Mouse (Mus musculus): ENCODE measurements around the gene Adap1. TPM values are rescaled to one million over a fixed set of nuclear protein-coding genes. Genes with fewer than 3 reads are reported as not detected.

Gene Adap1
- 100 to 1,000 TPM; 370 to 382 TPM for total RNA-seq (2021)

DNA sequence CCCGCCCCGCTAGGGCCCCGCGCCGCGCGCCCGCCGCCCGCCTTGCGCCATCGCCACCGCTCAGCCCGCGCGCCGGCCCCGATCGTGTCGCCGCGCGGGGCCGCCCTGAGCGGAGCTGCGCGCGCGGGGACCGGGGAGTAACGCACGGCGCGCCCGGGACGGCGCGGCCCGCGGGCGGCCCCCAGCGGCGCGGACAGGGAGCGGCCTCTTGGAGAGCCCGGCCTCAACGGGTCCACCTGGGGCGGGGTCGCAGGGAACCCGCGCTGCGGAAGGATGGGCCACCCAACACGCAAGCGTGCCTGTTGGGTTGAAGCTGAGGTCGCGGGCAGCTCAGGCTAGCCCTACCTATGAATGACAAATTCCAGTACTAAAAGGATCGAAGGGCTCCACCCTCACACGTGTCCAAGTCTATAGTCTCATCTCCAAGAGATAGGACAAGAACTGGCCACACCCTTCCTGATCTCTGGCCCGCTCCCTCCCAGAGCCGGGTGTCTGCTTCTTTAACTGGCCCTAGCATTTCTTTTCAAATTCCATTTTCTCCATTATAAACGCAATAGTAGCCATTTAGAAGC is at the start of gene Adap1:
Gene Adap1, minus strand, starts transcription at position 228 of the 572 bp plus-strand sequence.
- peak; percentile 36 to 83 for DNase-seq (ENCODE audit: extremely low spot score in 1 of 2, low spot score in 2 of 2)
- intact Hi-C loops (cut with DNase I) = loop anchor here (2.0 kb wide), 1 partner anchor 43 kb away; no protein-coding TSS in a partner anchor

DNA sequence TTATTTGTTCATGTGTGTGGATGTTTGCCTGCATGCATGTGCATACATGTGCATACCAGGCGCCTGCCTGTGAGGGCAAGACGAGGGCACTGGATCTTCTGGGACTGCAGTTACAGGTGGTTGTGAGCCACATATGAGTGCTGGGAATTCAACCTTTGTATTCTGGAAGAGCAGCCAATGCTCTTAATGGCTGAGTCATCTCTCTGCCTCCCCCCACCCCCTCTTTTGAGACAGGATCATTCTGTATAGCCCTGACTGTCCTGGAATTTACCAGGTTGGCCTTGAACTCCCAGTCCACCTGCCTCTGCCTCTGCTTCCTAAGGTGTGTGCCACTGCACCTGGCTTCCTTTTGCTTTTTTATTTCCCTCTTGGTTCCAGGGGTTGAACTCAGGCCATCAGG is 49.4 kb upstream of the Adap1 start:
- intact Hi-C loops (cut with DNase I) = no loop called here

DNA sequence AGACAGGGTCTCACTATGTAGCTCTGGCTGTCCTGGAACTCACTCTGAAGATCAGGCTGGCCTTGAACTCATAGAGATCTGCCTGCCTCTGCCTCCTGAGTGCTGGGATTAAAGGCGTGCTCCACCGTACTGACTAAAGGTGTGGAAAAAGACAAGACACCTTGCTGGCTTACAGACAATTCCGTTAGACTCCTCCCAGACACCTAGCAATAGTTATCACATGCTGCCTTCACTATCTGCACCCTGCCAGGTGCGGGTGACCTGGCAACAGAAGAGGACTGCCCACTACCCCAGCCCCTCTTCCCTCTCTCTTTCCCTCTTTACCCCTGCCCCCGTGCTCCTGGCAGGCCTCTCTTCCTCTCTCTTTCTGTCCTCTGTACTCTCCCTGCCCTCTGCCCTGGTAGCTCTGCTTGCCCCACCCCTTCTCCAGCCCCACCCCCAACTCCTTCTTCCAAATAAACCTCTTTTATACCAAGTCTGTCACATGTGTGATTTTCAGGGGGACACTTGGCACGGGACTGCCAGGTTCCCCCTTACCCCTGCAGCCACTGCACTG is 48.5 kb upstream of the Adap1 start:
- DNase-seq (ENCODE audit: extremely low spot score in 1 of 2, low spot score in 2 of 2) = no peak
- intact Hi-C loops (cut with DNase I) = no loop called here

More for the DNA sequence above, 49.4 kb upstream of the Adap1 start:
- no peak for DNase-seq (ENCODE audit: extremely low spot score in 1 of 2, low spot score in 2 of 2)

DNA sequence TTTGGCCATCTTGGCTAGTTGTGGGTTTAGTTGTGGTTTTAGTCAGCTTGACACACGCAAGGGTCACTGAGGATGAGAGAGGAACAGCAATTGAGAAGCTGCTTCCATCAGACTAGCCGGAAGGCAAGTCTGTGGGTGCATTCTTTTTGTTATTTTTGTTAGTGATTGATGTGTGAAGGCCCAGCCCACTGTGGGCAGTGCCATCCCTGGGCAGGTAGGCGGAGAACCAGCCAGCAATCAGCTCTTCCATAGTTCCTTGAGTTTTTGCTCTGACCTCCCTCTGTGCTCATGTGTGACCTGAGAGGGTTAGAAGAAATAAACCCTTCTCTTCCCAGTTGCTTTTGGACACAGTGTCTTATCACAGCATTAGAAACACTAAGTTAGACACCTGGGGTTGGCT is 47.7 kb upstream of the Adap1 start:
- DNase-seq (ENCODE audit: extremely low spot score in 1 of 2, low spot score in 2 of 2) = no peak
- intact Hi-C loops (cut with DNase I) = no loop called here

DNA sequence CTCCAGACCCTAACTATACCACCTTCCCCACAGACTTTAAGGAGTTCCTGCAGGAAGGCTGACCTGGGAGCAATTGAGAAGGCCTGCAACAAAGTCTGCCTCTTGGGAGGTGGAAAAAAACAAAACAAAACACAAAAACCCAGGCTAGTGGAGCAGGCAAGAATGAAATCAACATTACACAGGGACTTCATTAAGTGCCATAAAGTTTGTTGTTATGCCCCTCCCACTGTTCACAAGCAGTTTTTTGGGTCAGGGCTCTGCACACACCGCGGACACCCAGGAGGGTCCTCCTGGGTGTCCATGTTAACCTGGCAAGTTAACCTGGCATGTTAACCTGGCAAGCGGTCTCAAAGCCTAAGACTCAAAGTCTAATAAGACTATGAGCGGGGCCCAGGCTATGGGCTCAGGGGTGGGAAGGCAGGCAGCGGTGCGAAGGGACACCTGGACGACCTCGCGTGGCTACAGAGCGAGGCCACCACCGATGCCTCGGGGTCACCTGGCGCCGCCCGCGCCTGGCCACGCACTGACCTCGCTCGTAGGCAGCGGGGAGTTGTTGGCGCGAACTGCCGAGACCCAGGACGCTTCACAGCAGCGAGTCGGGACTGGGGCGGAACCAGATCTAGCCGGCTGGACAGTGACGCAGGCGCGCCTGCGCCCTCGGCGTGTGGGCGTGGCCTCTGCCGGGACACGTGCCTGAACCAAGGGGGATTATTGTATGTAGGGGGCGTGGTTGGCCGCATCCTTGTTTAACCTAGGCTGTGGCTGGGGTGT is 46.4 kb upstream of the Adap1 start:
- intact Hi-C loops (cut with DNase I) = no loop called here
- peak; percentile 83 to 96 for DNase-seq (ENCODE audit: extremely low spot score in 1 of 2, low spot score in 2 of 2)

DNA sequence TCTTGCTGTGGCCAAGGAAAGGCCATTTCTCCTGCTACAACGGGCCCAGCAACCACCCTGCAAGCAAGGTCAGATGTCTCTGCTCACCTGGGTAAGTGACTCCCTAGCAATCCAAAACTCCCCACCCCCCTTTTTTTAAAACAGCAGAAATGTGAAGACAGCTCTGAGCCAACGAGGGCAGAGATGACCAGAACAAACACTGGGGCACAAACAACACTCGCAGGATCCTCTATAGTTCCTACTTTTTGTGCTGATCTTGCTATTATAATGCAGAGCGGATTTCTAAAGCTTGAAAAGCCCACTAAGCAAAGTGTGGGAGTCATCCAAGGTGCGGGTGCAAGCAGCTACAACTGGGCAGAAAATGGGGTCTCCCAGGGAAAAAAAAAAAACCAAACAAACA is 45.7 kb upstream of the Adap1 start:
- intact Hi-C loops (cut with DNase I) = no loop called here

DNA sequence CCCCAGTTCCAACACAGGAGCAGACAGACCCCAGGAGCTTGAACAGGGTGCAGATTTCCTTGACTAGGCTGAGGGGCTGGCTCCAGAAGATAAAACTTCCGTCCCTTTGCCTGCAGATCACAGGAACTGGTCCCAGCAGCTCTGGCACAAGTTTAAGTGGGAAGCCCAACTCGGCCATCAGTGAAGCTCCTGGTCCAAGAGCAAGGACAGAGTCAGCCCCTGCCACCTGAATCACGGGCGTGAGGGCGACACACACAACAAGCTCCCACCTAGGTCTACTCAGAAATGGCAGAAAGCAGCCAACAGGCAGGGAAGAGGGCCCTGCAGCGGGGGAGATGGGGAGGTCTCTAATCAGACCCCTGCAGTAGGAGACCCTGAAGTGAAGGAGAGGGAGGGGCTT is 44.9 kb upstream of the Adap1 start:
- no peak for DNase-seq (ENCODE audit: extremely low spot score in 1 of 2, low spot score in 2 of 2)
- intact Hi-C loops (cut with DNase I) = no loop called here

More for the DNA sequence above, 45.7 kb upstream of the Adap1 start:
- no peak for DNase-seq (ENCODE audit: extremely low spot score in 1 of 2, low spot score in 2 of 2)

DNA sequence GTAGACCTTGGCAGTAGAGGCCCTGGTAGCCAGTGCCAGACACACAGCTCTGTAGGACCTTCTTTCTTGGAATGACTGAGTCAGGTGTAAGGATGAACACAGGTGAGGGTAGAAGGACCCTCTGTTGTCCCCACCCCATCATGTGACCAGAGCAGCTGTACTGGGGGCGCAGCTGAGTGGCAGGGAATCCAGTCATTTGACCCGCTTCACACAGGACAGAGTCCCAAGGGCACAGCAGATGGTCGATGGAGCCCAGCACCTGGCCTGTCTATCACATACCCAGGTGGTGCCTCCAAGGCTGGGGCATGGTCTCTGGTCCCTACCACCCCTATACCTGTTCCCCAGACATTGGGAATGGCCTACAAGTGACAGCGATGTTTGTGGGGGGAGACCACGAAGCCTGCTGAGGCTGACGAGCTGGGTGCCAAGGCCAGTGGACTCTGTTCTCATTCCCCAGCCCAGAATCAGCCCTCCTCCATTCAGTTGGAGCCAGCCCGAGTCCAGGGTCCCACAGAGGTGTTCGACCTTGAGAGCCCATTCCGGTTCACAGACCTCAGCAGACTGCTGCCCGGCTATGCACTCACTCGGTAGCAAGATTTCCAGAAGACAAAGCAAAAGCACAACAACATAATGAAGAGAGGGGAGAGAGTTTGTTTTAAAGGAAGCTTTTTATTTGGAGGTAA is 43.4 kb upstream of the Adap1 start:
- DNase-seq (ENCODE audit: extremely low spot score in 1 of 2, low spot score in 2 of 2) = no peak
- intact Hi-C loops (cut with DNase I) = loop anchor here (5.0 kb wide), 1 partner anchor 89 kb away; no protein-coding TSS in a partner anchor

DNA sequence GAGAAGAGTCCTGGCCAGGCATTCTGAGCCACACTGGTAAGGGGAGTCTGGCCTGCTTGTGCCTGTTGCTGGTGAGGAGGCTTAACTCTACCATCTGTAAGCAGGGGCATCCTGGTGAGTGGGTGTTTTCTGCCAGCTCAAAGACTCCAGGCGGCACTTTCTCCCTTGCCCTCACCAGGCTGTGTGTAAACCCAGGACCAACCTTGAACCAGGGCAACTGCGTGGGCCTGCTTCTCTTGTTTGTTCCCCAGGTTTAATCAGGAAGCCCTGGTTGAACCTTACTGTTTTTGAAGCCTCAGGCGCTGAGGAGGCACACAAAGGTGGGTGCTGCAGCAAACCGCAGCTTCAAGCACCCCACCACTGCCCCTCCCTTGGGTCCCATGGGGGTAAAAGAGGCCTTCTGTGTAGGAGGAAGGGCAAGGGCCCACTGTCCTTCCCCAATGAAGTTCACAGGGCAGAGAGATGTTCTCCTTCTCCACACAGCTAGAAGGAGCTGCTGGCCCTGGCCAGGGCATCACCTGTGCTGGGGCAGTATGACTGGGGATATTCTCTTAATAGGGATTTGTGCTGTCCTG is 42.5 kb upstream of the Adap1 start:
- intact Hi-C loops (cut with DNase I) = loop anchor here (5.0 kb wide), 1 partner anchor 89 kb away; no protein-coding TSS in a partner anchor
- no peak for DNase-seq (ENCODE audit: extremely low spot score in 1 of 2, low spot score in 2 of 2)

DNA sequence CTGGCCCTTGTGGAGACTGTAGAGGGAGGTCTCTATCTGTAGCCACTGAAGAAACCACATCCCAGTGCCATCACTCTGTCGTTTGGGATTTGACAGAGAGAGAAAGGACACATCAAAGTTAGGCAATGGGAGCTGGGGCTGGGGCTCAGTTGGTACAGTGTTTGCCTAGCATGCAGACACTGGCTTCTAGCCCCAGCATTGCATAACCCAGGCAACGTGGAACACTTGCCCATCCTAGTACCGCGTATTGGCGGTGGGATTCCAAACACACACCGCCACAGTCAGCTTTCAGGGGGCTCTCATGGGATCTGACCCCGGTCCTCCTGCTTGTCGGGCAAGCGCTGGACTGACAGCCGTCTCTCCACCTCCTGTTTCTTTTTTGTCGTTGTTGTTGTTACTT is 41.1 kb upstream of the Adap1 start:
- DNase-seq (ENCODE audit: extremely low spot score in 1 of 2, low spot score in 2 of 2) = no peak
- intact Hi-C loops (cut with DNase I) = loop anchor here (5.0 kb wide), 1 partner anchor 91 kb away; no protein-coding TSS in a partner anchor

DNA sequence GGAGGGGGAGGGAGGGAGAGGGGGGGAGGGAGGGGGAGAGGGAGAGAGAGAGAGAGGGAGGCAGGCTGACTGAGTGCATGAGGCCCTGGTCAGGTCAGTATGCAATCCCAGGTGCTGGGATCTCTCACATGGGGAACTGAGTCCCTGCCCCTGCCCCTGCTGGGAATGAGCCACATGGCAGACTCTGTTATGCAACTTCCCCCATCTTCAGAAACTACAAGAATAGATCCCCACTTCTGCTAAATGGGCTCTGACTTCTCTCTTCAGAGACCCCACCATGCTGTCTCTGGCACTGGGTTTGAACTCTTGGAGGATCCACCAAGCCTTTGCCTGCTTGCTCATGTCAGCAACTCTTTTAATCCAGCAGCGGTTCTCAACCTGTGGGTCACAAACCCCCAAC is 40.4 kb upstream of the Adap1 start:
- no peak for DNase-seq (ENCODE audit: extremely low spot score in 1 of 2, low spot score in 2 of 2)
- intact Hi-C loops (cut with DNase I) = loop anchor here (5.0 kb wide), 1 partner anchor 91 kb away; no protein-coding TSS in a partner anchor

DNA sequence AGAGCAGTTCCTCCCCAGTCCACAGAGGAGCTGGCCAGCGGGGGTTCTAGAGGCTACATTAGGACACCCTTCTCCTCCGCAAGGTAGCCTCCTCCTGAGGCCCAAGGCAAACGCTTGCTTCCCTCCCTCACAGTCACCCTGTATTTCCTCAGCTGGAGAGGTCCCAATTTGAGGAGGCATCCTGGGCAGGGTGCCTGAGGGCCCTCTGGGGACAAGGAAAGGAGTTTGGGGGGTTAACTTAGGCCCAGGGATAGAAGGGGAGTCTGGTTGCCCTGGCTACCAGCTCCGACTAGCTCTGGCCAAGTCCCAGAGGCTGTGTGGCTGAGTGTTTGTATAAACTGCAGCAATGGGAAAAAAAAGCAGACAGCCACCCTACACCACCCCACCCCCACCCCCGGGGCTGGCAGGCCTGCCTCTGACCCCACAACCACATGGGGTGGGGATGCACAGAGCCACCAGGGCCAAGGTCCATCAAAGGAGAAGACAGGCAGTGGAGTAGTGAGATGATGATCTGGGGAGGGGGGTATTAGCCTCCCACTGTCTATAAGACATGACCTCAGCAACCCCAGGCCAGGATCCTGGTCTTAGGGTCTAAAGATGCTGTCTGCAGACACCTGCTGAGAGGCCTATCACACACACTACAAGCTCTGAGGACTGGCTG is 39.6 kb upstream of the Adap1 start:
- intact Hi-C loops (cut with DNase I) = loop anchor here (5.0 kb wide), 4 partner anchors 32 to 102 kb away; no protein-coding TSS in a partner anchor
- DNase-seq (ENCODE audit: extremely low spot score in 1 of 2, low spot score in 2 of 2) = peak in 1 of 2 experiments; percentile 79

DNA sequence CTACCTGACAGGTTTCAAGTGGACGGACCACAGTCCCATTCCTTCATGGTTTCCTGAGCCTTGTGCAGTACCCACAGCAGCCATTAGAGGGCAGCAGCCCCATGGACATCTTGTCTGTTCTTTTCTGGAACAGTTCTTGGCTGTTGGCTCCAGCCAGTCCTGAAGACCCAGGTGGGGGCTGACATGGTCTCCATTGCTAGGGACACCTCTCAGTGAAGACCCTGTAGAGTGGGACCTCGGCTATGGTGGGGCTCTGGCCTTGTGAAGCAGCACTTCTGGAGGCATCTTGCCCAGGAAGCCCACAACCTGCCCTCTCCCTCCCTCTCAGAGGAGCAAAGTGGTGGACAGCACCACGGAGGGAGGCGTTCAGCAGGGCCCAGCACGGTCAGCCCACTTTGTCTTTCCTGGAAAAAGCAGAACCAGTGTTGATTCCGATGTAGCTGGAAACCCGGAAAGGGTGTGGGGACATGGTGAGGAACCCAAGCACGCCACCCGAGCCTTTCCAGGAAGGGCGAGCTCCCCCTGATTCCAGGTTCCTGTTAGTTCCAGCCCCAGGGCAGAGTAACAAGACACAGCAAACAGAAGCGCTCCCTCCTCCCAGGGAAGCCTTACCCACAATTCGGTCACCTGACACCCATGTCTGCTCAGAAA is 39.0 kb upstream of the Adap1 start:
- DNase-seq (ENCODE audit: extremely low spot score in 1 of 2, low spot score in 2 of 2) = peak; percentile 89
- intact Hi-C loops (cut with DNase I) = loop anchor here (5.0 kb wide), 3 partner anchors 33 to 103 kb away; no protein-coding TSS in a partner anchor

DNA sequence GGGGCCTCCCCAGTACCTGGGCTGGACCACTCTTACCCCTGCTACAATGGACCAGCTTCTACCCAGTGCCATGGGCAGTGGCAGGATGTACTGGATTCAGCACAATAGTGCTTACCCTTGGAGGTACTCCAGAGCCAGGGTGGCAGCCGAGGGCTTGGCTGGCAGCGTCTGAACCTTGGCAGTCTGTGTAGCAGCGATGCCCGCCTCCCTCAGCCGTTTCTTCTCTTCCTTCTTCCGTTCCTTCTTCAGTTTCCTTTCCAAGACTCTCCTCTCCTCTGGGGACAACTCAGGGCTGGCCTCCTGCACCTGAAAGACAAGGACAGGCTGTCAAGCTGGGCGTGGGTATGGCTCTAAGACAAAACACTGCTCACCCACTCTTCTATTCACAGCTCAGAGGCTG is 38.4 kb upstream of the Adap1 start:
- intact Hi-C loops (cut with DNase I) = loop anchor here (5.0 kb wide), 3 partner anchors 33 to 103 kb away; no protein-coding TSS in a partner anchor

DNA sequence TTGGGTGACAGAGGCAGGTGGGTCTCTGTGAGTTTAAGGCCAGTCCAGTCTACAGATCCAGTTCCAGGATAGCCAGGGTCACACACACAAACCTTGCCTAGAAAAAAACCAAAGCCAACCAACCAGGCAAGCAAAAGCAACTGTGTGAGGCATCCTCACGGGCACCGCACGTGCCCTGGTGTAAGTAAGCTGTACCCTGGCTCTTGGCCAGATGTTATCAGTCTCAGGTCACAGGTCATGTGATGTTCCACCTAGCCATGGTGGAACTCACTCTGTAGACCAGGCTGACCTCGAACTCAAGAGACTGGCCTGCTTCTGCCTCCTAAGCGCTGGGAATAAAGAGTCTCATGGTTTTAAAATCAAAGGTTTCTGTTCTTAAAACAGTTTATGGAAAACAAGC is 33.8 kb upstream of the Adap1 start:
- intact Hi-C loops (cut with DNase I) = no loop called here
- DNase-seq (ENCODE audit: extremely low spot score in 1 of 2, low spot score in 2 of 2) = no peak

More for the DNA sequence above, 38.4 kb upstream of the Adap1 start:
- no peak for DNase-seq (ENCODE audit: extremely low spot score in 1 of 2, low spot score in 2 of 2)

DNA sequence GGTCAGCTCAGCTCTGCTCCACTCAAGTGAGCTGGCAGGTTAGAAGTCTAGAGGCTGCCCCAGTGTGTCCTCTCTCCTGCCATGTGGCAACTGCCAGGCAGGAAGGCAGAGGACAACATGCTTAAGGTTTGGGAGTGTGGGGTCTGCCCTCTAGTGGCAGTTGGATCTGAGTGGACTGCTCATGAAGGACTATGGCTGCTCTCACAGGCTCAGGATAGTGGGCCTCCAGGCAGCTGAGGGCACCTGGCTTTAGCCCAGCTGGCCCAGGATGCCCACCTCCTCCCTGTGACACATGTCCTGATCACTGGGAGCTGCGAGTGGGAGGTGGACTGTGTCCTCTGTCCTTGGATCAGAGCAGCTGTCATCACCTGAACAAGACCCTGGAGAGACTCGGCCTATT is 33.2 kb upstream of the Adap1 start:
- no peak for DNase-seq (ENCODE audit: extremely low spot score in 1 of 2, low spot score in 2 of 2)
- intact Hi-C loops (cut with DNase I) = no loop called here

DNA sequence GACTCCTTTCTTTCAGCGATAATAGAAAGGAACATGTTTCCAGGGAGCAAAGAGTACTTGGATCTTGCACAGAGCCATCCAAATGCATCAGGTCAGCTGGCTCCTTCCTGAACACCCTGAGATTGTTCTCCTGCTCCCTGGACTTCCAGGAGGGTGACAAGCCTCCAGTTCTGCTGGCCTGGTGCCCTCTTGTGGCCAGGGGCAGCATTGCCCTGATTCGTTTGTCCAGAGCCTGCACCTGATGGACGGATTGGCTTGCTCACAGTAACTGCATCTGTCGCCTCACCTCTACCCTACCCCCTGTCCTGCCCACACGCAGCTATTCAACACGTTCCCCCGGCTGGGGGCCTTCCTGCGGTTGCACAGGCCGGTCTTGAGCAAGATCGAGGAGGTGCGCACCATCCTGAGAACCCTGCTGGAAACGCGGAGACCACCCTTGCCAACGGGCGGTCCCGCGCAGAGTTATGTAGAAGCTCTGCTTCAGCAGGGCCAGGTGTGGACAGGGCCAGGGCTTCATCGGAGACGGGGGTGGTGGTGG is 29.9 kb upstream of the Adap1 start:
- peak; percentile 49 to 83 for DNase-seq (ENCODE audit: extremely low spot score in 1 of 2, low spot score in 2 of 2)
- intact Hi-C loops (cut with DNase I) = no loop called here

DNA sequence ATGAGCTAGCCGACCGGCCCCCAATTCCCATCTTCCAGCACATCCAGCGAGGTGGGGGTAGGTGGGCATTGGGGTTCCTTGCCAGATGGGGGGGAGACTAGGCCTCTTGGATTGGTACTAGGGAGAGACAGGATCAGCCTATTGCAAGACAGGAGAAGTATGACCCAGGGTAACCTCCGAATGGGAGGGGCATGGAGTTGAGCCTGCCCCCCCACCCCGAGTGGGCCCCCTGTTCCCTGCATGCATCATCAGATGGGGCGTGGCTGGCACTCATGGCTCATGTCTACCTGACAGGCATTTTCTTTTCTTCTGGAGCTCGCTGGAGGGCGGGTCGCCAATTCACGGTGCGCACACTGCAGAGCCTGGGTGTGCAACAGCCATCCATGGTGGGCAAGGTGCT is 28.5 kb upstream of the Adap1 start:
- intact Hi-C loops (cut with DNase I) = no loop called here
- DNase-seq (ENCODE audit: extremely low spot score in 1 of 2, low spot score in 2 of 2) = no peak
